Comparison of ENCODE assay signal across 9 mouse cellular contexts in the genomic region with DNA sequence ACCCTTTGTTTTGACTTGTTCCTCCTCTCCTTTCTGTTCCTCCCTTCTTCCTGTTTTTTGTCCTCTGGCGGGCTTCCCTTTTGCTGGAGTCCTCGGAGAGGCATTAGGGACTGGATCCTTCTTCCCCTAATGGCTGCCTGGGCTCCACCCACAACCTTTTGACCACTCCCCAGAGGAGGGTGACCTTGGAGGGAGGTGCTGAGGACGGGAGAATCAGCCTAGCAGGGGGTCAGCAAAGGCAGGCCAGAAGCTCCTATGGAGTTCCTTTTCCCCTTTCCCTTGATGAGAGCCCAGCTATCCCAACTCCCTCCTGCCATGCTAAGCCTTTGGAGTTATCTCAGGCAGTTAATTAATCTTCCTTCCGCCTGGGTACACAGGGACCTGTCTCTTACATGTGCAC. TPM values are rescaled to one million over a fixed set of nuclear protein-coding genes. Genes with fewer than 3 reads are reported as not detected.
DNase-seq lines count a peak whose midpoint lies in the region; ATAC-seq and TF ChIP-seq lines count a peak whose summit lies in the region.
"Had no signal": no experiment of that assay in that cellular context is flagged by ENCODE, and none has a peak within 500 bp of the region (broad histone marks: within the 10 kb centered on the region; RNA-seq: fewer than 3 reads in every experiment).

No protein-coding gene starts in this region.

- DNase-seq in ZHBTc4 (ENCODE audit: low read depth, low spot score), result peak; percentile 94
- DNase-seq in embryo, embryonic 11 days, result peak; percentile 67
- DNase-seq in heart, adult 8-10 months (ENCODE audit: low spot score), result peak; percentile 60
- DNase-seq in kidney, adult 8-10 months, result peak; percentile 83 to 84
- DNase-seq in ovary, postnatal 36 days (ENCODE audit: low spot score), result peak; percentile 61
- no peak for DNase-seq in frontal cortex, adult 2 months (ENCODE audit: extremely low spot score in 1 of 2, low spot score in 1 of 2)

- H3K27ac ChIP-seq in lung, embryonic 15.5 days, result peak overlapping the region; percentile 78

- H3K79me3 ChIP-seq in C2C12 (ENCODE audit: low read depth), result peaks cover 2% of the 10 kb centered on the region

- WGBS in lung, embryonic 15.5 days, result 3% methylated on average over 4 of the region's 4 CpGs

- peaks cover 7% of the 10 kb centered on the region for H3K79me2 ChIP-seq in C2C12 (ENCODE audit: control insufficient read depth, insufficient read depth)

- peak overlapping the region; percentile 61 for H3ac ChIP-seq in C2C12 (ENCODE audit: control insufficient read depth, insufficient read length, low read depth)

- H3K36me3 ChIP-seq in C2C12 (ENCODE audit: control insufficient read depth, insufficient read depth), result no peaks in the 10 kb centered on the region
- peaks cover 10% of the 10 kb centered on the region; the same call in 1 of the 2 replicates for H3K36me3 ChIP-seq in lung, embryonic 15.5 days

- peaks cover 33% of the 10 kb centered on the region for H3K4me1 ChIP-seq in lung, embryonic 15.5 days

- no peaks in the 10 kb centered on the region for H3K9me3 ChIP-seq in lung, embryonic 15.5 days

- peak overlapping the region; percentile 75 for H3K4me2 ChIP-seq in lung, embryonic 15.5 days

- no peaks in the 10 kb centered on the region for H3K27me3 ChIP-seq in C2C12 (ENCODE audit: control insufficient read depth, insufficient read depth, insufficient read length)
- H3K27me3 ChIP-seq in lung, embryonic 15.5 days, result no peaks in the 10 kb centered on the region

- H3K9ac ChIP-seq in lung, embryonic 15.5 days, result peak overlapping the region; percentile 81

- no peak for TF ChIP-seq CTCF in C2C12 (IDR thresholded peaks at IDR 0.05; ENCODE audit: control insufficient read depth, insufficient read depth, insufficient read length)

- ATAC-seq in lung, embryonic 15.5 days (ENCODE audit: borderline replicate concordance, extremely low read depth, low FRiP score, low TSS enrichment), result no peak

- peak overlapping the region; percentile 57 for H3K4me3 ChIP-seq in C2C12 (ENCODE audit: insufficient read depth, poor library complexity, severe bottlenecking)
- H3K4me3 ChIP-seq in lung, embryonic 15.5 days, result peak overlapping the region; percentile 79

TF ChIP-seq in C2C12, 6 proteins besides CTCF, POLR2A, EP300 and RAD21:
- TF ChIP-seq MYOG (IDR thresholded peaks at IDR 0.05; ENCODE audit: control insufficient read depth, extremely low read depth, insufficient read length), result no peak
- TF ChIP-seq USF1 (IDR thresholded peaks at IDR 0.05; ENCODE audit: low read depth), result no peak
- no peak for TF ChIP-seq CEBPB (IDR thresholded peaks at IDR 0.05; ENCODE audit: low read depth)
- TF ChIP-seq MYOD1 (IDR thresholded peaks at IDR 0.05; ENCODE audit: control insufficient read depth, insufficient read length, low read depth), result no peak
- no peak for TF ChIP-seq MAX (IDR thresholded peaks at IDR 0.05)
- no peak for TF ChIP-seq FOSL1 (IDR thresholded peaks at IDR 0.05; ENCODE audit: insufficient read depth, low read length, poor library complexity, severe bottlenecking)

RNA-seq across cellular contexts. Expression of a gene that starts 1.2 kb away (rescaled TPM):
- 12.7 TPM for polyA plus RNA-seq in C2C12 (2012; fragmentation: generic; extraction: Trizol)
- 10 to 100 TPM in 2 of 4 experiments, 1 to 10 TPM in 2; 7.5 to 10.8 (median 9.7) TPM for total RNA-seq in heart, adult 8-10 months (2022)
- 53.9 and 60.3 TPM in 2 replicates for polyA plus RNA-seq in lung, embryonic 15.5 days (2015; fragmentation: Nextera tagmentation; extraction: Ambion mirVana)
- 74.3 and 83.4 TPM in 2 replicates for polyA plus RNA-seq in frontal cortex, adult 2 months (2012; rRNA removed)

RNA-seq across cellular contexts. Expression of a gene that starts 11.7 kb away (rescaled TPM):
- 0.26 TPM for polyA plus RNA-seq in C2C12 (2012; fragmentation: generic; extraction: Trizol)
- total RNA-seq in heart, adult 8-10 months (2022), result 1 to 10 TPM; 1.8 to 3.8 (median 2.8) TPM
- 62.9 and 64.1 TPM in 2 replicates for polyA plus RNA-seq in lung, embryonic 15.5 days (2015; fragmentation: Nextera tagmentation; extraction: Ambion mirVana)
- 16.1 and 19.8 TPM in 2 replicates for polyA plus RNA-seq in frontal cortex, adult 2 months (2012; rRNA removed)

RNA-seq across cellular contexts. Expression of a gene that starts 16.1 kb away (rescaled TPM):
- polyA plus RNA-seq in C2C12 (2012; fragmentation: generic; extraction: Trizol), result 0.07 TPM
- under 1 TPM in 3 of 4 experiments, not detected in 1; 0.12 to 0.24 (median 0.17) TPM for total RNA-seq in heart, adult 8-10 months (2022)
- 0.07 and 0.10 TPM in 2 replicates for polyA plus RNA-seq in lung, embryonic 15.5 days (2015; fragmentation: Nextera tagmentation; extraction: Ambion mirVana)
- 0.13 and 0.14 TPM in 2 replicates for polyA plus RNA-seq in frontal cortex, adult 2 months (2012; rRNA removed)

RNA-seq across cellular contexts. Expression of a gene that starts 30.0 kb away (rescaled TPM):
- polyA plus RNA-seq in C2C12 (2012; fragmentation: generic; extraction: Trizol), result not detected
- total RNA-seq in heart, adult 8-10 months (2022), result not detected
- polyA plus RNA-seq in lung, embryonic 15.5 days (2015; fragmentation: Nextera tagmentation; extraction: Ambion mirVana), result not detected in 2 replicates
- polyA plus RNA-seq in frontal cortex, adult 2 months (2012; rRNA removed), result 0.02 TPM in 1 of 2 replicates, not detected in the other
- total RNA-seq: hematopoietic stem cell, adult 5-6 weeks had no signal

RNA-seq across cellular contexts. Expression of a gene that starts 41.5 kb away (rescaled TPM):
- polyA plus RNA-seq in C2C12 (2012; fragmentation: generic; extraction: Trizol), result 1.3 TPM
- under 1 TPM in 1 of 4 experiments, not detected in 3; 0.19 TPM for total RNA-seq in heart, adult 8-10 months (2022)
- 0.19 and 0.26 TPM in 2 replicates for polyA plus RNA-seq in lung, embryonic 15.5 days (2015; fragmentation: Nextera tagmentation; extraction: Ambion mirVana)
- 0.25 and 0.38 TPM in 2 replicates for polyA plus RNA-seq in frontal cortex, adult 2 months (2012; rRNA removed)

Comparison
In these comparisons a context has a peak if more than half of its experiments do, and no peak if none do; other contexts are left out.
1. DNase-seq: peak in ZHBTc4 (single experiment), embryo, embryonic 11 days (single experiment), heart, adult 8-10 months (single experiment), kidney, adult 8-10 months (2 of 2) and ovary, postnatal 36 days (single experiment); none in frontal cortex, adult 2 months (0 of 2).
2. RNA of a gene that starts 11.7 kb away (polyA plus RNA-seq): 62.9 to 64.1 TPM in lung, embryonic 15.5 days and 16.1 to 19.8 TPM in frontal cortex, adult 2 months; 0.26 TPM in C2C12 (single experiment); every median in the first group is over 10 times any median in the second.